Comparison of ENCODE assay signal across 8 mouse cellular contexts in genomic region chr8:70158069-70158853, GRCm38 (mm10). TPM values are rescaled to one million over a fixed set of nuclear protein-coding genes. Genes with fewer than 3 reads are reported as not detected.
A peak's percentile ranks its signal among the peaks of the same experiment; 100 is the strongest.
DNase-seq lines count a peak whose midpoint lies in the region; ATAC-seq and TF ChIP-seq lines count a peak whose summit lies in the region.

No protein-coding gene starts in this region.

- no peaks in the 10 kb centered on the region for H3K9me3 ChIP-seq in G1E (replicated peaks)
- H3K9me3 ChIP-seq in forebrain, embryonic 15.5 days: no peaks in the 10 kb centered on the region

- H3K27me3 ChIP-seq in G1E (ENCODE audit: insufficient read depth, low read length): peaks cover 35% of the 10 kb centered on the region
- 0 out of 2 replicates have a peak, but pooled peaks cover 3% of the 10 kb centered on the region for H3K27me3 ChIP-seq in forebrain, embryonic 15.5 days

- H3K36me3 ChIP-seq in G1E (replicated peaks): peaks cover 2% of the 10 kb centered on the region
- H3K36me3 ChIP-seq in forebrain, embryonic 15.5 days: no peaks in the 10 kb centered on the region

- DNase-seq in G1E (ENCODE audit: low spot score): peak; percentile 72
- DNase-seq in c-Kit-positive CD71-negative TER-119-negative erythroid progenitor cells, embryonic 14.5 days (ENCODE audit: low read depth): peak; percentile 40
- DNase-seq in heart, postnatal 25 days (ENCODE audit: low spot score): peak; percentile 20
- peak; percentile 54 for DNase-seq in layer of hippocampus, adult 9-11 months
- DNase-seq in lung, postnatal 25 days (ENCODE audit: low spot score): peak; percentile 44
- peak; percentile 89 for DNase-seq in retina, embryonic 14.5 days (ENCODE audit: low spot score)
- DNase-seq in thymus, postnatal 36 days: peak; percentile 89 to 91

- H3K27ac ChIP-seq in forebrain, embryonic 15.5 days (replicated peaks): no peak overlapping the region

- peaks cover 30% of the 10 kb centered on the region for H3K4me1 ChIP-seq in G1E (ENCODE audit: insufficient read depth, low read depth, low read length)
- peaks cover 5% of the 10 kb centered on the region; the same call in 1 of the 2 replicates for H3K4me1 ChIP-seq in forebrain, embryonic 15.5 days

- peak overlapping the region; percentile 54 for H3K9ac ChIP-seq in forebrain, embryonic 15.5 days (replicated peaks)

- peak overlapping the region; percentile 72 for H3K4me3 ChIP-seq in G1E (ENCODE audit: low read depth, low read length)
- peak overlapping the region; percentile 53 for H3K4me3 ChIP-seq in forebrain, embryonic 15.5 days

- WGBS in forebrain, embryonic 15.5 days: 10% methylated on average over 40 of the region's 40 CpGs

- intact Hi-C loops in heart, postnatal 25 days (cut with DNase I): no loop called here

- H3K4me2 ChIP-seq in forebrain, embryonic 15.5 days (replicated peaks): peak overlapping the region; percentile 71

- ATAC-seq in G1E (ENCODE audit: extremely low read depth, insufficient number of reproducible peaks, low FRiP score, poor library complexity, severe bottlenecking): peak; percentile 40; the same call in 1 of the 2 replicates
- peak; percentile 93 for ATAC-seq in forebrain, embryonic 15.5 days (replicated peaks)

- TF ChIP-seq CTCF in G1E (IDR thresholded peaks at IDR 0.05; ENCODE audit: low read depth, low read length): no peak

RNA-seq across cellular contexts. Expression of gene Tmem161a, which starts 13.9 kb away (rescaled TPM):
- total RNA-seq in G1E (2014; fragmentation: Nextera tagmentation) (15.3 and 22.0 TPM in 2 replicates), G1E (2017) (15.8 and 22.0 TPM in 2 replicates)
- polyA plus RNA-seq in G1E (2012): 119 and 145 TPM in 2 replicates
- polyA plus RNA-seq in forebrain, embryonic 15.5 days (2015; fragmentation: Nextera tagmentation; extraction: Ambion mirVana): 54.2 and 58.1 TPM in 2 replicates
- total RNA-seq in heart, postnatal 25 days (2021): 10 to 100 TPM; 93.0 to 98.1 TPM

RNA-seq across cellular contexts. Expression of gene Mef2b, which starts 18.8 kb away (rescaled TPM):
- total RNA-seq in G1E (2014; fragmentation: Nextera tagmentation): 2.1 and 4.4 TPM in 2 replicates
- total RNA-seq in G1E (2017): 0.17 and 0.55 TPM in 2 replicates
- 2.3 and 3.1 TPM in 2 replicates for polyA plus RNA-seq in G1E (2012)
- 0.22 and 0.23 TPM in 2 replicates for polyA plus RNA-seq in forebrain, embryonic 15.5 days (2015; fragmentation: Nextera tagmentation; extraction: Ambion mirVana)
- total RNA-seq in heart, postnatal 25 days (2021): under 1 TPM in 1 of 2 experiments, not detected in 1; 0.31 TPM

RNA-seq across cellular contexts. Expression of gene Borcs8, which starts 19.0 kb away (rescaled TPM):
- total RNA-seq in G1E (2014; fragmentation: Nextera tagmentation) (65.0 and 73.8 TPM in 2 replicates), G1E (2017) (82.4 and 114 TPM in 2 replicates)
- 24.7 and 42.9 TPM in 2 replicates for polyA plus RNA-seq in G1E (2012)
- polyA plus RNA-seq in forebrain, embryonic 15.5 days (2015; fragmentation: Nextera tagmentation; extraction: Ambion mirVana): 48.4 and 50.3 TPM in 2 replicates
- total RNA-seq in heart, postnatal 25 days (2021): 10 to 100 TPM; 21.2 to 25.5 TPM

RNA-seq across cellular contexts. Expression of gene Rfxank, which starts 19.3 kb away (rescaled TPM):
- total RNA-seq in G1E (2014; fragmentation: Nextera tagmentation): 11.9 and 12.6 TPM in 2 replicates
- 7.2 and 13.2 TPM in 2 replicates for total RNA-seq in G1E (2017)
- polyA plus RNA-seq in G1E (2012): 4.9 and 6.0 TPM in 2 replicates
- 11.5 and 13.4 TPM in 2 replicates for polyA plus RNA-seq in forebrain, embryonic 15.5 days (2015; fragmentation: Nextera tagmentation; extraction: Ambion mirVana)
- 10 to 100 TPM; 20.9 to 21.5 TPM for total RNA-seq in heart, postnatal 25 days (2021)

RNA-seq across cellular contexts. Expression of gene Nr2c2ap, which starts 27.1 kb away (rescaled TPM):
- total RNA-seq in G1E (2014; fragmentation: Nextera tagmentation): 10.6 and 12.0 TPM in 2 replicates
- 6.7 and 8.5 TPM in 2 replicates for total RNA-seq in G1E (2017)
- polyA plus RNA-seq in G1E (2012): 12.0 and 19.4 TPM in 2 replicates
- 43.0 and 43.3 TPM in 2 replicates for polyA plus RNA-seq in forebrain, embryonic 15.5 days (2015; fragmentation: Nextera tagmentation; extraction: Ambion mirVana)
- total RNA-seq in heart, postnatal 25 days (2021): 1 to 10 TPM; 5.4 to 7.6 TPM

Comparison
In these comparisons a context has a peak if more than half of its experiments do, and no peak if none do; other contexts are left out.
1. DNase-seq: peak in every context shown above with its lines; median percentile 90 in thymus, postnatal 36 days; 89 in retina, embryonic 14.5 days; 72 in G1E; 54 in layer of hippocampus, adult 9-11 months; 44 in lung, postnatal 25 days; 40 in c-Kit-positive CD71-negative TER-119-negative erythroid progenitor cells, embryonic 14.5 days; 20 in heart, postnatal 25 days.
2. RNA of gene Tmem161a, which starts 13.9 kb away (total RNA-seq): 93.0 to 98.1 TPM in heart, postnatal 25 days; 15.3 to 22.0 TPM in G1E; every median in the first group is over 4 times any median in the second.